Mouse (Mus musculus) urinary bladder, postnatal 36 days (tissue): Measurements from ENCODE around the gene Gm4353.
"Not testable (repeated sequence)": the region's sequence is repeated elsewhere in the genome, so short reads cannot be mapped to it uniquely, and the experiment has no call there.

ENCODE experiments used
- DNase-seq, 2 experiments: peaks; one replicate each; pipeline ENCODE4 v3.0.0; 2022; ENCODE audit warnings: low spot score in 2 of 2, mixed read lengths in 1 of 2

The Gm4353 gene

GRCm38 (mm10) chr7:116084366-116084765 is at the start of gene Gm4353:
Gene Gm4353 (minus strand): TSS chr7:116084635.
- not testable (repeated sequence) for DNase-seq

- peak; percentile 59 to 68 for DNase-seq
Observed at GRCm38 (mm10) chr7:116132078-116132477, 47.6 kb upstream of the Gm4353 start.

GRCm38 (mm10) chr7:116131390-116131789 is 47.0 kb upstream of the Gm4353 start:
- no peak for DNase-seq

- no peak for DNase-seq
Observed at GRCm38 (mm10) chr7:116129374-116129773, 44.9 kb upstream of the Gm4353 start.

GRCm38 (mm10) chr7:116128286-116128685 is 43.9 kb upstream of the Gm4353 start:
- no peak for DNase-seq

- DNase-seq, result no peak
Observed at GRCm38 (mm10) chr7:116127052-116127451, 42.6 kb upstream of the Gm4353 start.

GRCm38 (mm10) chr7:116125671-116126070 is 41.2 kb upstream of the Gm4353 start:
- no peak for DNase-seq

GRCm38 (mm10) chr7:116124057-116124456 is 39.6 kb upstream of the Gm4353 start:
- DNase-seq, result no peak

- DNase-seq, result no peak
Observed at GRCm38 (mm10) chr7:116123597-116123985, 39.2 kb upstream of the Gm4353 start.

GRCm38 (mm10) chr7:116122981-116123596 is 38.7 kb upstream of the Gm4353 start:
- DNase-seq, result no peak

- DNase-seq, result no peak
Observed at GRCm38 (mm10) chr7:116121202-116121601, 36.8 kb upstream of the Gm4353 start.

GRCm38 (mm10) chr7:116120737-116121136 is 36.3 kb upstream of the Gm4353 start:
- DNase-seq, result no peak

- DNase-seq, result no peak
Observed at GRCm38 (mm10) chr7:116119306-116119857, 34.9 kb upstream of the Gm4353 start.

GRCm38 (mm10) chr7:116115991-116116390 is 31.6 kb upstream of the Gm4353 start:
- DNase-seq, result no peak

GRCm38 (mm10) chr7:116115216-116115930 is 30.9 kb upstream of the Gm4353 start:
- DNase-seq, result no peak

GRCm38 (mm10) chr7:116111546-116111945 is 27.1 kb upstream of the Gm4353 start:
- no peak for DNase-seq

GRCm38 (mm10) chr7:116110661-116111060 is 26.2 kb upstream of the Gm4353 start:
- DNase-seq, result no peak

GRCm38 (mm10) chr7:116103091-116103490 is 18.7 kb upstream of the Gm4353 start:
- no peak for DNase-seq

GRCm38 (mm10) chr7:116099952-116100528 is 15.6 kb upstream of the Gm4353 start:
- peak; percentile 14 to 15 for DNase-seq

- no peak for DNase-seq
Observed at GRCm38 (mm10) chr7:116093466-116093850, 9.0 kb upstream of the Gm4353 start.

GRCm38 (mm10) chr7:116092710-116093465 is 8.5 kb upstream of the Gm4353 start:
- peak; percentile 92 to 95 for DNase-seq

- no peak for DNase-seq
Observed at GRCm38 (mm10) chr7:116060739-116061138, 23.7 kb downstream of the Gm4353 start.
